Mouse (Mus musculus) neural tube, postnatal 0 days (tissue): ENCODE measurements around the gene Atp6v1e2. TPM values are rescaled to one million over a fixed set of nuclear protein-coding genes. Genes with fewer than 3 reads are reported as not detected.

Experiments
- polyA plus RNA-seq: library from polyadenylated mRNA; unstranded; fragments of >200 nt; fragmentation: Nextera tagmentation; extraction: Ambion mirVana; gene quantifications from 2 replicates; pipeline ENCODE4 v1.2.1, GENCODE M21; 2015

The Atp6v1e2 gene
- polyA plus RNA-seq = 0.71 and 0.85 TPM in 2 replicates

GRCm38 (mm10) chr17:86947840-86948796 is at the start of gene Atp6v1e2:
Atp6v1e2 (minus strand) TSS chr17:86947897.

GRCm38 (mm10) chr17:86962894-86963585 is 15.3 kb upstream of the Atp6v1e2 start, which contains the start of gene Rhoq:
Rhoq (plus strand) TSS chr17:86963082.

GRCm38 (mm10) chr17:86917048-86917447 is 30.6 kb downstream of the Atp6v1e2 start, which contains the start of gene Tmem247:
Tmem247 (plus strand) TSS chr17:86917348.

Other genes starting within 250 kb of the Atp6v1e2 start
- 4.9 and 6.0 TPM in 2 replicates for gene Epas1, start 194.2 kb downstream of the Atp6v1e2 start, polyA plus RNA-seq
- not detected in 2 replicates for gene Tmem247, start 30.5 kb downstream of the Atp6v1e2 start, polyA plus RNA-seq
- 9.8 and 11.4 TPM in 2 replicates for gene Rhoq, start 15.2 kb upstream of the Atp6v1e2 start, polyA plus RNA-seq
- gene Pigf, start 77.5 kb upstream of the Atp6v1e2 start, polyA plus RNA-seq = 35.7 and 39.7 TPM in 2 replicates
- 173 and 188 TPM in 2 replicates for gene Cript, start 77.7 kb upstream of the Atp6v1e2 start, polyA plus RNA-seq
- gene Socs5, start 159.8 kb upstream of the Atp6v1e2 start, polyA plus RNA-seq = 19.6 and 19.7 TPM in 2 replicates